Mouse (Mus musculus) kidney, postnatal 25 days (tissue): ENCODE data around the gene Adamts20.
"Not testable (repeated sequence)": the region's sequence is repeated elsewhere in the genome, so short reads cannot be mapped to it uniquely, and the experiment has no call there.

Source experiments
- DNase-seq, 2 experiments: peaks; one replicate each; pipeline ENCODE4 v3.0.0; 2021; ENCODE audit warnings: mixed read lengths in 2 of 2

Adamts20 gene

DNA sequence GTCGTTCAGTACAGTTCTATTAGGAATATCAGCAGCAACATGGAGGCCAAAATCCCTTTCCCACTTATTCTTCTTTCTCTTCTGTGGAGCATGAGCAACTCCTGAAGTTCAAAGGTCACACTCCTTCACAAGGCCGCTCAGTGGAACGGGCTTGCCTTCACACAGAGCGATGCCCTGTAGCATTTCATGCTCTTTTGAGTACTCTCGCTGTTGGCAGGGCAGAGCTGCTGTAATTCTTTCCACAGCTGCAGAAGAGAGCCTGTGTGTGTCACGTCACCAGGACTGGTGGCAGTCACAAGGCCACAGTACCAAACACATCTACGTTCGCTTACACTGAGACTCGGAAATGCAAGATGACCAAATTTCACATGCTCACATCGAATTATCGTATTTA lies 21.2 kb downstream of the Adamts20 start:
- no peak for DNase-seq

DNA sequence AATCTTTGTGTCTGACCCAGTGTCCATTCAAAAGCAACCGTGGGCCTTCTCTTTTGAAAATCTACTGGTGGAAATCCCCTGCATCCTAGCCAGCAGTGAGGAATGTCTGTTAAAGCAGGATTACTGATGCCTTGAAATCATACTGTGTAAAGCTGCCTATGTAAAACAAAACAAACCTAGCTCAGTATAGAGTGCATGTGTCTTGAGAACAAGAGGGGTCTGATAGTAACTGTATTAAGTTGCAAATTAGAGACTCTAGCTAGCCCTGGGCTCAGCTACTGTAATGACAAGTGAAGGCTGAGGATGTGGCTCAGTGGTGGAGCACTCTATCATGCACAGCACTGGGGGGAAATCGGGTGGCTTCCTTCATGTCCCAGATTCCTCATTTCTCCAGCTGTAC lies 22.2 kb downstream of the Adamts20 start:
- DNase-seq: no peak

DNA sequence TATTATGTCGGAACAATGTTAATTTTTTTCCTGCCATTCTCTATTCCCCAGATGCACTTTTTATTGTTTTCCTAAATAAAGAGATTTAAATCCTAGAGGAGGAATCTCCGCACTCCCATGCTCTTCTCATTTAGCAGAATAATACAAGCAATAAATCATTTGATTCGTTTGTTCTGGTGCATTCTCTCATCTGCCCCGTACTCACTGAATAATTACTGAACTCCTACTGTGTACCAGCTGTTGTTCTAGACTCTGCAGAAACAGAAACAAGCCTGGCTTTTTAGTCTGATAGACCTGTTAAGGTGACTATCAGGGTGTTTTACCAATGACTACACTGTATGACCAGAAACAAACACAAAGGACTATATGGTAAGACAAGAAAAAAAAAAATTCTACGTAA lies 29.7 kb downstream of the Adamts20 start:
- DNase-seq: no peak

DNA sequence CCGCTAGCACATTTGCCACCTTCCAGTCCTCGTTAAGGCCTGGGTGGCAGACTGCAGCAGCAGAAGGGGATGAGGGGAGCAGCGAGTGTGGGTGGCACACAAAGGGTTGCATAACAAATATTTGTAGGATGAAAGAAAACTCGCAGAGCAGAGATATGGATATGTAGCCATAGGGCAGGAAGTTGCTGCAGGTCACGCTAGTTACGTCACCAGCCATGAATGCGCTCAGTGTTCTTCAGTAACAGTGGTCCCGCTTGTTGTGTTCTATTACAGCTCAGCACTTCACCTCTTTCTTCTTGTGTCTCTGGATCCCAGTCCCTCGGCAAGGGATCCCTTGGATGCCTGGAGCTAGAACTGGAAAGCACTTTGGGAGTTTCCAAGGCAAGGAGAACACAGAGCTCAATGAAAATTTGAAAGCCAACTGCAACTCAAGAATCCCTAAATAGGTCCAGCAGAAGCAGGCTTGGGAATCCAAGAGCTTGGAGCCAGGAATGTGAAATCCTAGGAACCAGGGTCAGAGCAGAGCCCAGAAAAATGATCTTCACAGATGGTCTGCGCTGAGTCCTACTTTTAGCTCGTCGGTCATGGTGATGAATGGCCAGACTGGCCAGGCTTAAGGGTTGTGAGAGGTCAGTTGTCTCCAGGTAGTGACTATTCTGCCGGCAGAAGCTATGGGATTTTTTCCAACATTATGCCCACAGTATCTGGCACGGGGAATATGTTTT lies 34.4 kb downstream of the Adamts20 start:
- DNase-seq: no peak

DNA sequence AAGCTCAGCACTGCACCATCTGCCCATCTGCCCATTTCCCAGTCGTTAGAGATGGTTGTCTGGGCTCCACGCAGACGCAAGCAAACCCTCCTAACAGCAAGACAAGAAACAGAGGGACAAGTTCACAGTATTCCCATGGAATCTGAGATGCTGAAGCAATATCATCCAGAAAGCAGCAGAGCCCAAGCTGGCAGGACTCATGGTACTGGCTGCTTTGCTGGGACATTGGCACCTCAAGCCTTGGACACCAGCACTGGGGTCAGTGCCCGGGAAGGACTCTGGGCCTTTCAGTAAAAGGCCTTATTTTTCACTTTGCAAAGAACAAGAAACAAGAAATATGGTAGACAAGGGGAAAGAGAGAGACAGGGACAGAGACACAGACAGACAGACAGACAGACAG lies 36.5 kb downstream of the Adamts20 start:
- DNase-seq: no peak

DNA sequence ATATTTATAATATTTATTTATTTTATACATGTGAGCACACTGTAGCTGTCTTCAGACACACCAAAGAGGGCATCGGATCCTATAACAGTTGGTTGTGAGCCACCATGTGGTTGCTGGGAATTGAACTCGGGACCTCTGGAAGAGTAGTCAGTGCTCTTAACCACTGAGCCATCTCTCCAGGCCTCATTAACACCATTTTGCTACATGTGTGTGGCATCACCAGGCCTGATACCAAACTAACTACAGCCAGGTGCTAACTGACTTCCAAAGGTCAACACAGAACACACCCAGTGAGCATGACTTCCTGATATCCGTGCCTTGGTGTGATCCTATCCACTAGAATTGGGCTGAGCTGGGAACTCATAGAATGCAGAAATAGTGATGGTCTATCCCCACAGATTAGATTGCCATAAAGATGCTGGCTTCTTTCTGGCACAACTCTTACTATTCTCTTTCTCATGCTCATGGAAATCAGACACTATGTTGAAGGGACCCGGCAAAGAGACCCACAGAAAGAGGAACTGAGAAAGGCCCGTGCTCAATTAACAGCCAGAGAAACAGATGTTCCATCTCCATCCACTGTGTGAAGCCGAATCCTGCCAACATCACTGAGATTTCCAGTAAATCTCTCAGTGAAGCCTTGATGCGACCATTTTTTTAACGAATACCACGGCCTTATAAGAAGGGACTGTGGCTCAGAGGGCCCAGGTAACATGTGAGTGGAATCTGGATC lies 37.6 kb downstream of the Adamts20 start:
- no peak for DNase-seq

DNA sequence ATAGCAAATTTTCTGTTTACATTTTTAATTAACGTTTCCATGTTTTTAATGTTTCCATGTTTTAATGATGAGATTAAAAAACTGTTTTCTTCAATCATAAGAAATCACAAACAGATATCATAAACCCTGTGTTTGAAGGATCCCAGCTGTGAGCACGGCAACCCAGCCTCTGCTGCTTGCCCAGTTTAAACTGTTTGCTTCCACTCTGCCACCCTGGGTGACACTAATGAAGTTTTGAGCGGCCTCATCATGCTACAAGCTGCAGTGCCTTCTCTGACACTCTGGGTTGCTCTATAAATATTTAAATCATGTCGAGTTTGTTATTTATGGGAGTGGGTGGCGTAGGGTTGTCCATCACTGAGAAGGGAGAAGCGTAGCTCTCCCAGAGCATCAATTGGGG lies 44.7 kb downstream of the Adamts20 start:
- no peak for DNase-seq

DNA sequence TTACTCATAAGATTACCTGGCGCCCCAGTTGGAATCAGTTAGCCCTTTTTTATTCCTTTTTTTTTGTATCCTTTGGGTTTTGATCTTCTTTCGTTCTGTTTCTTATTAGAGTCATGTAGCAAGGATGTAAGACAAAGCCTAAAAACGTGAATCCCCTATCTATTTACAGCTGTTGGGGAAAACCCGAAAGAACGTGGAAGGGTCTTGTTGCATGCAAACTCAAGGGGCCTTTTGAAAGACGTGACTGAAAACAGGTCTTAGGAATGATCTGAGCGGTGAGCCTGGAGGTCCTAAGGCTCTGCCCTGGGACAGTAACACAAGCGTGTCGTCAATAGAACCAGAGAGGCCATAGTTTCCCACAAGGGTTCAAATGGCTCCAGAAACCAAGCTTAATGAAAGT lies 46.1 kb downstream of the Adamts20 start:
- no peak for DNase-seq

DNA sequence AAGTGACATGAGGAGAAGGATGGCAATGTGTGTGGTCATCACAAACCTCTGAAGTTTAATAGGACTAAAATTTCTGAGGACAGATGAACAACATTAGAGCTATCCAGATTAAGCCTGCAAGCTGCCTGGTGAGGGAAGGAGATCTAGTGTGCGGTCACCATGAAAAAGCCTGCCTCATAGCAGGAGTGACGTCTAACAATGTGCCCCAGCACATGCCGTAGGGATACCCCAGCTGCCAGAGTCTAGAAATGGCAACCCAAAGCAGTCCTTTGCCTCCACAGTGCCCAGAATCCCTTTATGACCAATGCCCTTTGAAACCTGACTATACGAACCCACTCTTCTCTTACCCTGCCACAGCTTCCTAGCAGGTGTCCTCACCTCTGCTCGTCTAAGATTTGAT lies 46.8 kb downstream of the Adamts20 start:
- no peak for DNase-seq

DNA sequence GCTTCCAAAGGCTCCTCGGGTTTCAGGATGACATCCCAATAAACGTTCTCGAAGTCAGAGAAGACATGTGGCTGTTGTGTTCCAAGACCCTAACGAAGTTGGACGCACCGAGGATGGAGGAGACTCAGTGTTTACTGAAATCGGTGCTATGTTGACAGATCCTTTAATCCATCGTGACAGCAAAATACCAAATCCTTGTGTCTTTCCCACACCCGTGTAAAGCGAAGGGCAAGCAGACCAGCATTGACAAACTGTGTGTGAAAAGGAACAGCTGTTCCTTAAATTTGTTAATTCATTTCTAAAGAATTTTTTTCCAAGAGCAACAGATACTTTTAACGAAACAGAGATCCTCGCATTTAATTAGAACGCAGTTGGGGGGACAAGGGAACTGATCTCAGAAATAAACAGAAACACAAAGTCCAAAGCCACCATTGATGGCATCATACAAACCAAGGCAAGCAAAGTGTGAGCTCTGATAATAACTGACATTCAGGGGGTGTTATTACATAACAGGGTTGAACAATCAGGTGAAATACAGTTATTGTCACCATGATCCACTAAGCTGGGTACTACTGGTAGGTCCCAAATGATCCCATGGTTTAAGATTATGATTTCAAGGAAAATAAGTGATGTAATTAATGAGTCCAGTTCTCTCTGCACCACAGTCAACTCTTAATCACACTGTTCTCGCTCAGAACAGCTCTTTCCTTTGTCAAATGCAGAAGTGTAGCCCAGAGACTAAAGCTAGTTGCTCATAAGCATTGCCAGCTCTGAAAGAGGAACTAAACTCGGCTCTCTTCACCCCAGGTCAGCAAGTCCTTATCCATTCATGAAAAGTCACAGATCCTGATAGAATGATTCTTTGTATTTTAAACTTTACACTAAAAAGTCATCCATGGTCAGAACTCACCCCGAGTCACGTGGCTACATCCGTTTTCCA lies 47.7 kb downstream of the Adamts20 start:
- DNase-seq: no peak

DNA sequence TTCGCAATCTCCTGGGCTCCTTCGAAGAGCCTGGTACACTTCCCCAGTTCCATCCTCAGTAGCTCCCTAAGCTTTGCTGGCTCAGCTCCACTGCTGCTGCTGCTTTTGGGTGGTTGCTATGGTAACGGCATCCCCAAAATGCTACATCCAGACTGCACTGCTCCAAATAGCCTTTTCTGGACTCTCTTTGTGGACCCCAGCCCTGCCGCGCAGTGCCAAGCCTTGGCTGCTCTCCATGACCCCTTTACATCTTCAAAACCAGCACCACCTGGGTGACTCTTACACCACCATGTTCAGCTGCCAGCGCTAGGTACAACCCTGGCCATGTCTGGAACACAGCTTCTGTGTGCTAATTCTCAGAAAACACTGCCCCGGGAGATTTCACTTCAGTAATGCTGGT lies 55.4 kb downstream of the Adamts20 start:
- DNase-seq: no peak

DNA sequence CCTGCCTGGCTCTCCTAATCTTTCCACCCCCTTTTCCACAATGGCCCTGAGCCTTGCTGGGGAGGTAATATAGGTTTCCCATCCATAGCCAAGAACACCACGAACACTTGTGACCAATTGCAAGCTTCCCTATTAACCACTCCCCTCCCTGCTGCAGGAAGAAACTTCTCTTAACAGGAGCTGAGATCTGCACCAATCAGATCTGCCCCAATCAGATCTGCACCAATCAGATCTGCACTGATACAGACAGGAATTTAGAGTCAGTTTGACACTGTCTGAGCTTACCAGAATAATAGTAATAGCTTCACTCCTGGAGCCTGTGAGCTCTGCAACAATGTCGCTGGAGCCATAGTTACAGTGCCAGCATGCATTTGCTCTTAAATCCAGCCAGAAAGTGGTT lies 58.9 kb downstream of the Adamts20 start:
- no peak for DNase-seq

DNA sequence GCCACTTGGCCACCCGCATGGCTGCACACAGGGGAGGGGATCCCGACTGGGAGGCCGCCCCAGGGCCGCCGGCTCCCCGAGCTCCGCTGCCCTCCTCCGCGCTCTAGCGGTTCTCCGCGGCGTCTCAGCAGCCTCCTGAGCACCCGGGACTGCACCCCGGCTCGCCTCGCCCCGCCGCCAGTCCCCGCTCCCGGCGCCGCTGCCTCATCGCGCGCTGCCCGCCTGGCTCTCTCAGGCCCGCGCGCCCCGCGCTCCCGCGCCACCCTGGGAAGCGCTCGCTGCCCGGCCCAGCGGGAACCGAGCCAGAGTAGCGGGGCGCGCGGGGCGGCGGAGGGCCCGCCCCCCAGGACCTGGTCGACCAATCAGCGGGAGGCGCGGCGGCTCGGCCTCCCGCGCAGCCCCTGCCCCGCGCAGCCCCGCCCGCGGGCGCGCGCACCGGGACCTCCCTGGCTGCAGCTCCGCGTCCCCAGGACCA lies 61.1 kb downstream of the Adamts20 start:
- peak; percentile 60 to 74 for DNase-seq

DNA sequence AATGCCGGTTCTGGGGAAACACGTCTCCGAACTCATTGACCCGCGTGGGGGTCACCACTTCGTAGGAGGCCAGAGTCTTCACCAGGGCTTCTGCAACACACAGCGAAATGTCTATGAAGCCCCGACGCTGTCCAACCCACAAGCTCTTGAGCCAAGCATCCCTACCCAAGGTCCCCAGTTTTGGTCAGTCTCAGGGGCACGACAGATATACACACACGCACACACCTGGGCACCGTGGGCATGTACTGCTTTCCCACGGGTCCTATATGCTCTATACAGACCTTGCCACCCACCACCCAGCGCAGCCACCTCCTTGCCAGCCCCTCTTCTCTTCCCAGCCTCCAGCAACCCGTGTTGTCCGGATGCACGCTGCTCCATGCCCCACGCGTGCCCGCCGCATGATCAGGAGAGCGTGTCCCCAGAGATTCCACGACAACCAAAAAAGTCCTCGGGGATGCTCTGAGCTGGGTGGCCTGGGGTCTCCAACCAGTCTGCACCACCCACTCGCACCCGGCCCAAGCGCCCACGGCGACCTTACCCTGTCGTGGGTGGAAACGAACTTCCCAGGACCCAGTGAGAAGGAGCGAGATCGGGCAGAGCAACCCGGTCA lies 61.7 kb downstream of the Adamts20 start:
- no peak for DNase-seq

DNA sequence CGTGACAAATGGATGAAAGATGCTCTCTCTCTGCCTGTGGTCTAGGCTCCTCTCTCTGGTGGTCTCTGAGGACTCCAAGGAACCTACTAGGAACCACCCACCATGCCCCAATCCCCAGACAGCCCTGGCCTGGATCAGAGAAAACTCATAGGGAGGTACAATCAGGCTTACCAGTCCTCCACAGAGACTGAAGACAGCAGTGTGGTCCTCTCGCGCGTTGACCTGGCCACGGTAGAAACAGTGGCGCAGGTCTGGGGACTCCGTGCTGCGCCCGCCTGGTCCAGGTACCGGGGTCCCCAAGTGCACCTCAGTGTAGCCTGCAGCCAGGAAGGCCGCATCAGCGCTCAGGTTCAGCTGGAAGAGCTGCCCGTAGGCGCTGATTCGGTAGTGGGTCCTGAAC lies 62.2 kb downstream of the Adamts20 start:
- no peak for DNase-seq

DNA sequence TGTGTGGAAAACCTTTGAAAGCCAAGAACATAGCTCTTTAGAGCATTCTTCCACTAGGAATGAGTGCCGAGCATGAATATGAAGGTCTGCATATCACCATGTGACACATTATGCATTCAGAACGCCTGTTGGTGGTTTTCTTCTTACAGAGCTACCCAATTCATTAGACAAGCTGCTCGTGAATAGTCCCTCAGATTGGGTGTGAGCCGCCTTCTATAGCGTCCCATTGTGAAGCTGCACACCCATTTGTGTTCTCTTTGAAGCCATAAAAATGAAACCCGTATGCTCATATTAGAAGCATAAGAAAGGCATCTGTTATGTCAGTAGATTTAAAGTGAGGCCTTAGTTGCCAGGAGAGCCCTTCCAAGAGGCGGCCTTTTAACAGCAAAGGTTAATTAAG lies 72.5 kb downstream of the Adamts20 start:
- DNase-seq: no peak

DNA sequence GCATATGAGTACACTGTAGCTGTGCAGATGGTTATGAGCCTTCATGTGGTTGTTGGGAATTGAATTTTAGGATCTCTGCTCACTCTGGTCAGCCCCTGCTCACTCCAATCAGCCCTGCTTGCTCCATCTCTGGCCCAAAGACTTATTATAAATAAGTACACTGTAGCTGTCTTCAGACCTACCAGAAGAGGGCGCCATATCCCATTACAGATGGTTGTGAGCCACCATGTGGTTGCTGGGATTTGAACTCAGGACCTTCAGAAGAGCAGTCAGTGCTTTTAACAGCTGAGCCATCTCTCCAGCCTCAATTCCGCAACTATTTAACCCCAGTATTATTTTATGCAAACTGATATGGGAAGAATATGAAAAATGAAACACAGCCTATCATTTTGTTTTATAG lies 75.1 kb downstream of the Adamts20 start:
- not testable (repeated sequence) for DNase-seq

DNA sequence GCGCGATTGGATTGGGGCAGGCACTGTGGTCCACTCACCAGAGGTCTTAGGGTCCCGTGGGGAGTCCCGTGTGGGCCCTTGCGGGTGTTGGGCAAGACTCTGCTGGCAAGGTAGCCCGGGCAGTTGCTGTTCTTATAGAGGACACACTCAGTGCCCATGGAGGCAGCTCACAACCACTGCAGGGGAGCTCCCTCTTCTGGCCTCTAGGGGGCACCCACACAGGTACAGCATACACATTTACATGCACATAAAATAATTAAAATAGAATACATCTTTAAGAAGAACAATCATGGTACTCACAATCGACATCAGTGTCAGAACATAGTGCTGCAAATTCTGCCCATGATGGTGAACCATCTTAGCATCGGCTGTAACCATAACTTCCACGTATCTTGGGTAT lies 85.8 kb downstream of the Adamts20 start:
- peak in 1 of 2 experiments; percentile 14 for DNase-seq

DNA sequence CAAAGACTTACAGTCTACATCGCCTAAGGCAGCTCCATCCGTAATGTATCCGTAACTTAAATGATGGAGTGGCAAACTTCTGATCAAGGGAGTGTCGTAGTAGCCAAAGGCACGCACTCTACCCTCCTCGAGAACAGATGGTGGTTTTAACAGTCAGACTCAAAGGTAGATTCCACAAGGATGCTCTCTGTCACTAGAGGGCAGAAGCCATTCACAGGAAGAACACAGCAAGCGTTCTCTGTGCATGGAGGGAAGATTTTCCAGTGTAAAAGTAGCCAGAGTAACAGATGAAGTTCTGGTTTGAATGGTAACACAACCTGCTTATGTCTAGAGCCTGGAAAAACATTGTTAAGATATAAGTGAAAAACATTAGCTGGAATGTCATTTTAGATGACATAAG lies 92.7 kb downstream of the Adamts20 start:
- no peak for DNase-seq

DNA sequence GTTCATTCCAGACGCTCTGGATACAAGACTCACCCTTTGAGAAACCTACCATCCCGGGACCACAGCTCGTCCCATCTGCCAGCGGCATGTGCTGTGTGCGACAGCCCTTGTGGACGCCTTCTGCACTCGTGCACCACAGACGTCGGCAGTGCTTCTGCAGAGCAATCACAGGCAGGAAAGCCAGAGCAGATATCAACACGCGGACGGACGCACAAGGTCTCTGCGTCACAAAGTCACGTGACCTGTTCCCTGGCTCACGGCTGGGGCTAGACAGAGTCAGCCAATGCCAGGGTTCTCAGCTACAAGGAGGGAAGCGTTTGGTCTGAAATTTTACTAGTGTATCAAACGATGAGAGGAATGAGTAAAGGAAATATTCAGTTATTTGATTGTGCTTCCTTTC lies 116.2 kb downstream of the Adamts20 start:
- no peak for DNase-seq

DNA sequence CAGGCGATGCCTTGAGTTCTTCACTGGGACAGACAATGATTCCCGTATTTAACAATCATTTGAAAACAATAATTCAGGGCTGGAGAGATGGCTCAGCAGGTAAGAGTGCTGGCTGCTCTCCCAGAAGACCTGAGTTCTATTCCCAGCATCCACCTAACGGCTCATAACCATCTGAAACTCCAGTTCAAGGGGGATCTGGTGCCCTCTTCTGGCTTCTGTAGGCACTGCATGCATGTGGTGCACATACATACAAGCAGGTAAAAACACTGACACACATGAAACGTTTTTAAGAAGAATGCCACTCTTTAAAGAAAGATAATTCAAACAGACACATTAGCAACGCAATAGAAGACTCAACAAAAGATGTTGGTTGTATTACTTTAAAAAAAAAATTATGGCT lies 120.9 kb downstream of the Adamts20 start:
- DNase-seq: no peak

DNA sequence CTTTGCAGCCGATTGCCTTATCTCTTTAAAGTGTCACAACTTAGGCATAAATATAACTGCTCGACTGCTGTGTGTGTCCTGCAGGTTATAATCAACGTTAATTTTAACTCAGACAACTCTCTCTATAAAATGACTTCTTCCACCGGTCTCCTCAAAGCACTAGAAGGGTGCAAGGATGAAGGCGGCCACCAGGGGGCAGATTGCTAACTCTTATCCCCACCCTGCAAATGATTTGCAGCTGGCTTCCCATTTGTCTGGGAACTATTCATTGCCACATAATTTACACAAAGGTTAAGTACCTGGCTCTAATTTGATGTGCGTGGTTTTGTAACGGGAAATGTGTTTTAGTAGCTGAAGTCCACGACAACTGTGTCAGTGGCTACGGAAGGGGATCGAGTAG lies 122.9 kb downstream of the Adamts20 start:
- DNase-seq: peak; percentile 76 to 92

DNA sequence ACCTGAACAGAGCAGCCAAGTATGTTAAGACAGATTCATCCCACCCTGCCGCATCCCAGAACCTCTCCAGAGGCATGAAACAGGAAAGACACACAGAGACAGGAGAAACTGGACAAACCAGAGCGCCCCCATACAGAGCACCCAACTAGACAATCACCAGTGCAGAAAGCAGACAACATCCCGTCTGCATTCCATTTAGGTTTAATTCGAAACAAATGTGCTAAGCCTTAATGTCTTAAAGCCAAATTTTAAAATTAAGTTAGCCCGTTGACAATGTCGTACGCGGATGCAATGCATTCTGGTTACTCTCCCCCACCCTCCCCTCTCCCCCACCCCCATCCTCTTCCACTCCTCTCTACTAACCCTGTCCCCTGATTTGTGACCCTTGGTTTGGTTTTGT lies 126.2 kb downstream of the Adamts20 start:
- DNase-seq: no peak
